Mouse (Mus musculus) left cerebral cortex, postnatal 4 days (tissue): ENCODE data around the gene Mdk. TPM values are rescaled to one million over a fixed set of nuclear protein-coding genes. Genes with fewer than 3 reads are reported as not detected.

Source experiments
- DNase-seq: peaks from one replicate; pipeline ENCODE4 v3.0.0-alpha.2; 2022
- intact Hi-C: fragments of 180-260 bp; cut with DNase I; formaldehyde crosslinking; loops from one replicate; pipeline ENCODE4 v1.15.1; 2025
- microRNA-seq: library from miRNA; unstranded; fragments of <30 nt; microRNA quantifications from one replicate; pipeline ENCODE4 v1.2.0, GENCODE M21; 2022
- total RNA-seq, 2 experiments: library from RNA; stranded (reverse); gene quantifications; 2 replicates each; pipeline ENCODE4 v1.2.3; 2021

The Mdk gene
- total RNA-seq, 2 experiments from 2014 or later: 40.6 to 45.4 TPM

GRCm38 (mm10) chr2:91917096-91917495 is 15.0 kb downstream of the Mdk start:
- DNase-seq: no peak
- intact Hi-C loops: no loop called here

GRCm38 (mm10) chr2:91916346-91916977 is 15.6 kb downstream of the Mdk start:
- no peak for DNase-seq
- intact Hi-C loops: no loop called here

GRCm38 (mm10) chr2:91913328-91914110 is 18.6 kb downstream of the Mdk start:
- no peak for DNase-seq
- intact Hi-C loops: no loop called here

- no peak for DNase-seq
- intact Hi-C loops: no loop called here
These were observed 19.5 kb downstream of the Mdk start for GRCm38 (mm10) chr2:91912616-91913015.

- DNase-seq: no peak
- intact Hi-C loops: no loop called here
These were observed 26.0 kb downstream of the Mdk start for GRCm38 (mm10) chr2:91906141-91906540.

GRCm38 (mm10) chr2:91904618-91905307 is 27.3 kb downstream of the Mdk start:
- DNase-seq: no peak
- intact Hi-C loops: no loop called here

GRCm38 (mm10) chr2:91903171-91903925 is 28.7 kb downstream of the Mdk start:
- intact Hi-C loops: no loop called here
- DNase-seq: no peak

- intact Hi-C loops: no loop called here
- DNase-seq: no peak
These were observed 29.8 kb downstream of the Mdk start for GRCm38 (mm10) chr2:91902336-91902735.

GRCm38 (mm10) chr2:91900431-91900830 is 31.7 kb downstream of the Mdk start:
- no peak for DNase-seq
- intact Hi-C loops: no loop called here

- no peak for DNase-seq
- intact Hi-C loops: no loop called here
These were observed 33.0 kb downstream of the Mdk start for GRCm38 (mm10) chr2:91899141-91899540.

GRCm38 (mm10) chr2:91897968-91898367 is 34.1 kb downstream of the Mdk start:
- intact Hi-C loops: no loop called here
- no peak for DNase-seq

- intact Hi-C loops: loop anchor here (2.0 kb wide), 1 partner anchor 67 kb away; no protein-coding TSS in a partner anchor
- DNase-seq: no peak
These were observed 36.7 kb downstream of the Mdk start for GRCm38 (mm10) chr2:91895401-91895800.

GRCm38 (mm10) chr2:91894716-91895115 is 37.4 kb downstream of the Mdk start:
- intact Hi-C loops: loop anchor here (2.0 kb wide), 1 partner anchor 66 kb away; no protein-coding TSS in a partner anchor
- DNase-seq: no peak

- no peak for DNase-seq
- intact Hi-C loops: no loop called here
These were observed 47.5 kb downstream of the Mdk start for GRCm38 (mm10) chr2:91884616-91885015.

GRCm38 (mm10) chr2:91883961-91884360 is 48.1 kb downstream of the Mdk start:
- DNase-seq: peak; percentile 19
- intact Hi-C loops: no loop called here

Small RNAs within 50 kb of the gene (microRNA-seq; reads per million reads assigned to microRNA genes)
- gene Mir6999: not detected

Other genes with a start within 250 kb of the Mdk start
- 10 to 100 TPM; 40.1 to 40.9 TPM for gene Atg13, start 221.7 kb downstream of the Mdk start, total RNA-seq
- 1 to 10 TPM; 8.4 to 9.9 TPM for gene Harbi1, start 221.4 kb downstream of the Mdk start, total RNA-seq
- gene Ambra1, start 202.2 kb downstream of the Mdk start, total RNA-seq: 10 to 100 TPM; 56.5 to 56.7 TPM
- 10 to 100 TPM; 10.8 to 12.2 TPM for gene Chrm4, start 5.0 kb downstream of the Mdk start, total RNA-seq
- gene Gm9821, start 13.4 kb upstream of the Mdk start, total RNA-seq: not detected
- gene Dgkz, start 43.6 kb upstream of the Mdk start, total RNA-seq: 100 to 1,000 TPM; 134 to 158 TPM
- 10 to 100 TPM; 10.3 to 12.4 TPM for gene Creb3l1, start 92.2 kb upstream of the Mdk start, total RNA-seq
- gene Phf21a, start 160.8 kb upstream of the Mdk start, total RNA-seq: 100 to 1,000 TPM in 1 of 2 experiments, 10 to 100 TPM in 1; 95.7 to 102 TPM